32 mouse cellular contexts compared by ENCODE assay signal in the genomic region with DNA sequence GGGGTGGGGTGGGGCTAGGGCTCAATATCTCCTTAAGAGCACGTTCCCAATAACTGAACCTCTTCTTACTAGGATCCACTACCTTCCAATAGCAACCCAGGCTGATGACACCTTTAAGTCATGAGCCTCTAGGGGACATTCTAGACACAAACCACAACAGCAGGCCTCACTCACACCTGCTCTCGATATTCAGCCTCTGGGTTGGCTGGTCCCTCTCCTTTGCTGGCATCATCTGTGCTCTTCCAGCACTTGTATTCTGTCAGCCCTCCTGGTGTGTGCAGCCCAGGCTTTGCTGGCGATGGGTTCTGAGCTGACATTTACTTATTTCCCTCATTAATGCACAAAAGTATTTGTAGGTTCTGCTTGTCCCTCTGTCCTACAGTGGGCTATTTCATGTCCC.
"Had no signal": no experiment of that assay in that cellular context is flagged by ENCODE, and none has a peak within 500 bp of the region (broad histone marks: within the 10 kb centered on the region; RNA-seq: fewer than 3 reads in every experiment).

No protein-coding gene starts in this region.

- H3K27me3 ChIP-seq: heart, embryonic 12.5 days; heart, embryonic 13.5 days; heart, embryonic 15.5 days; hindbrain, embryonic 12.5 days; hindbrain, embryonic 13.5 days; hindbrain, embryonic 15.5 days; intestine, embryonic 15.5 days; kidney, embryonic 15.5 days had no signal

- H3K4me3 ChIP-seq: heart, embryonic 10.5 days; heart, embryonic 12.5 days; heart, embryonic 13.5 days; heart, embryonic 15.5 days; hindbrain, embryonic 10.5 days; hindbrain, embryonic 12.5 days; hindbrain, embryonic 13.5 days; hindbrain, embryonic 15.5 days; intestine, embryonic 15.5 days; kidney, embryonic 15.5 days; layer of hippocampus, adult 2 months; left cerebral cortex, adult 2 months had no signal

- H3K4me2 ChIP-seq: heart, embryonic 11.5 days; heart, embryonic 12.5 days; heart, embryonic 13.5 days; heart, embryonic 15.5 days; hindbrain, embryonic 12.5 days; hindbrain, embryonic 13.5 days; hindbrain, embryonic 14.5 days; hindbrain, embryonic 15.5 days; intestine, embryonic 15.5 days; kidney, embryonic 15.5 days had no signal

- H3K9ac ChIP-seq: heart, embryonic 12.5 days; heart, embryonic 13.5 days; heart, embryonic 15.5 days; hindbrain, embryonic 12.5 days; hindbrain, embryonic 13.5 days; hindbrain, embryonic 14.5 days; hindbrain, embryonic 15.5 days; intestine, embryonic 15.5 days; kidney, embryonic 15.5 days had no signal

- H3K36me3 ChIP-seq: heart, embryonic 10.5 days; heart, embryonic 15.5 days; hindbrain, embryonic 12.5 days; hindbrain, embryonic 13.5 days; hindbrain, embryonic 15.5 days; intestine, embryonic 15.5 days; kidney, embryonic 15.5 days had no signal

- H3K27ac ChIP-seq: heart, embryonic 10.5 days; heart, embryonic 13.5 days; heart, embryonic 15.5 days; hindbrain, embryonic 10.5 days; hindbrain, embryonic 12.5 days; hindbrain, embryonic 13.5 days; hindbrain, embryonic 14.5 days; hindbrain, embryonic 15.5 days; hindbrain, postnatal 0 days; intestine, embryonic 15.5 days; kidney, embryonic 15.5 days; kidney, postnatal 0 days; left cerebral cortex, adult 2 months had no signal

- DNase-seq: heart, postnatal 10 days; heart, postnatal 14 days; heart, postnatal 36 days; heart, postnatal 4 days; kidney, adult 11 months; kidney, adult 18-20 months; kidney, adult 2 months; kidney, adult 8-10 months; kidney, adult 9 months; kidney, postnatal 10 days; kidney, postnatal 14 days; kidney, postnatal 25 days; kidney, postnatal 36 days; kidney, postnatal 4 days; layer of hippocampus, adult 9-11 months; layer of hippocampus, postnatal 36 days had no signal

- H3K4me1 ChIP-seq: heart, embryonic 12.5 days; heart, embryonic 15.5 days; hindbrain, embryonic 12.5 days; hindbrain, embryonic 15.5 days; intestine, embryonic 15.5 days; kidney, embryonic 15.5 days had no signal
